Mouse (Mus musculus): Measurements from ENCODE around the gene Camk2b.

DNA sequence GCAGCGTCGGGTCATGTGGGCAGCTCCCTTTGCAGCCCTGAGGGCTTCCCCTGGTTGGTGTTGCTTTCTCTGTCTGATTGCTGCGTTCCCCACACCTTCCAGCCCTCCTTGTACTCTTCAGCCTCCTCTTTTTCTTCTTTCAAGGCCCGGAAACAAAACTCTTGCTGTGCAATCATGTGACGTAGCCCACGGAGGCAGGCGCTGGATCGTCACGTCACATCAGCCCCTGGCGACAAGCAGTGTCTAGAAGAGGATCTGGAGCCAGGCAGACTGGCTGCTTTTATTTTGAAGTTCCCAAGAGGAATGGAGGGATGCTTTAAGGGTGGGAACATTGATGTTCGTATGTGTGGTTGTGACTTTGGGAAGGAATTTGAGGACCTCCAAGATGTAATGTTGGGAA, 100.3 kb downstream of the Camk2b start:
- TF ChIP-seq POLR2A (IDR thresholded peaks at IDR 0.05; ENCODE audit: borderline replicate concordance, insufficient read depth, low read length) (no peak), CTCF (IDR thresholded peaks at IDR 0.05; ENCODE audit: borderline replicate concordance, insufficient read depth, low read depth, low read length) (no peak)
